Mouse (Mus musculus) frontal cortex, postnatal 25 days (tissue): ENCODE data around the gene Ndufs7.

Source experiments
- DNase-seq, 2 experiments: peaks; one replicate each; pipeline ENCODE4 v3.0.0; 2022; ENCODE audit warnings: low spot score in 2 of 2

Ndufs7 gene

DNA sequence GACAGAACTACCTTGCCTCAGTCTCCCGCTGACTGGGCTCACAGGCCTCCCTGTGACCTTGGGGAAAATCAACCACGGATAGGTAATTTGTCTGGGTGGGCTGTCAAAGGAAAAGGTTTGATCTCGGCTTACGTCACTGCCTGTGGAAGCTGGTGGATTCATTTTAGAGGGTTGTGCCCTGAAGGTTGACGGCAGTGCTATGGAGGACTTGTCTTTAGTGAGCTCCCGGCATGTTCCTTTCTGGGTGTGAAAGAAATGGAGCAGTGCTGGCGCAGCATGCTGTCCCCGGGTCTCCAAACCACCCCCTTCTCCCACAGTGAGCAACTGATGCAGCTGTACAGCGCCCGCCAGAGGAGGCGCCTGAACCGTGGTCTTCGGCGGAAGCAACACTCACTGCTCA is 44.4 kb downstream of the Ndufs7 start:
- DNase-seq: no peak

DNA sequence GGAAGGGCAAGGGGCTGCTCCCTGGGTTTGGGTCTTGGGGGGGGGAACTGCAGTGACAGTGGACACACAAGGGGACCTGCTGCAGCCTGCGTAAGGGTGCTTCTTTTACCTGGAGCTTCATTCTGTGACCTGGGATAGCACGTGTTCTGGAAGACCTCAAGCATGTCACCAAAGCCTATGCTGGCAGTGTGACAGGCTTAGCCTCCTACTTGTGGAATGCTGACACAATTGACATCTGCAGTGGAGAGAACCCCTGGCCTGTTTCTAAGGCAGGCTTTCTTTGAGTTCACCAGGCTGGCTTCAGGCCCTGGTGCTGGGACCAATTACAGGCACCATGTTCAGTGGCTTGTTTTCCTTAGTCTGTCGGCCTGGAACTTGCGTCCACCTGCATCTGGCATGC is 45.4 kb downstream of the Ndufs7 start:
- DNase-seq: no peak

DNA sequence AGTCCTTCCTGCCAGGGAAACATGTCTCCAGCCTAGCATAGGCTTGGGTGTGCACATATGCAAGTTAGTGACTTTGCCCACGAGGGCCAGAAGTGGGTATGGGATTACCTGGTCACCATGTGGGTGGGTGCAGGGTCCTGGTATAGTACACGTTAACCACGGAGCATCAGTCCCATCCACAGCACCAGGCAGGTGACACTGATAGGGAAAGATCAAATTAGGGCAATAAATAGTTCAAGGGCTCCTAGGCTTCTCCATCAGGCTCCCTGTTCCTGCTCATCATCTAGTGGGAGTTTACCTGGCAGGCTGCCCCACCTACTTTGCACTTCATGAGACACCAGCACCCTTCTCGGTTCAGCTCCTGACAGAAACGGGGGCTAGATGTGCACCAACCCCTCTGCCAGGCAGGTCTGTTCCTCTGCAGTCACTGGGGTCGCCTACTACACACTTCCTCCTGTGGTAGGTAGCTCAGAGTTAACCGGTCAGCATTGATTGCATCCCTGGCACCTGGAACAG is 45.9 kb downstream of the Ndufs7 start:
- no peak for DNase-seq

DNA sequence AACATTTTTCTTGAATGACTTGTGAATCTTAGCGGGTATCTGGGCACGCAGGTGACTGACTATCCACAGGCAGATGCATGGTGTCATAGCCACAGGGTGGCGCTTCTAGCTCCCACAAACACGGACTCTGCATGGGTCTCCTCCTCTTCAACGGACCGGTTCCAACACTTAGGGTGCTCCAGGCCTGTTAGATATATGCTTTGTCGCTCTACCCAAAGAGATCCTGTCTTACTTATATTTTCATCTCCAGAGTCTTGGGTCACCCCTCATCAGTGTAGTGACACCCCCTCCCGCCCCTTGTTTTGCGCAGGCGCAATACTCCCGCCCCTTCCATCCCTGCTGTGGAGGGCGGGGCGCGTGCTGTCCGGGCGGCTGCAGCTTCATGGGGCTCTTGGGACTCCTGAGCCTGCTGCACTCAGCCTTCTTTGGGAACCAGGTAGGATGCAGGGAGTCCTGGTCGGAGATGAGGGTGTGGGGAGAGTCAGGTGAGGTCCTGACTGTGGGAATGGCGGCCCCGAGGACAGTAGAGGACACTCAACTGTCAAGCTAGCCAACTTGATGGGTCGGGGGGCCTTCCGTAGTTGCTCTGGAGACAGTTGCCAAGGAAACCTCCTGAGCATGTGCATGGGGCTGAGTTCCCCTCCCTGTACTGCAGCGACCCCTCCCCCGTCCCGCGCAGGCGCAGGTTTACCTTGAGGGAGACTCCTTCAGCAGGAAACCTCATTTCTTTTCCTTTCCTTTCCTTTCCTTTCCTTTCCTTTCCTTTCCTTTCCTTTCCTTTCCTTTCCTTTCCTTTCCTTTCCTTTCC is 46.9 kb downstream of the Ndufs7 start, which contains the start of gene Apc2:
Gene Apc2 (plus strand): TSS at position 360 of the 808 bp plus-strand sequence.
- peak; percentile 65 to 70 for DNase-seq

DNA sequence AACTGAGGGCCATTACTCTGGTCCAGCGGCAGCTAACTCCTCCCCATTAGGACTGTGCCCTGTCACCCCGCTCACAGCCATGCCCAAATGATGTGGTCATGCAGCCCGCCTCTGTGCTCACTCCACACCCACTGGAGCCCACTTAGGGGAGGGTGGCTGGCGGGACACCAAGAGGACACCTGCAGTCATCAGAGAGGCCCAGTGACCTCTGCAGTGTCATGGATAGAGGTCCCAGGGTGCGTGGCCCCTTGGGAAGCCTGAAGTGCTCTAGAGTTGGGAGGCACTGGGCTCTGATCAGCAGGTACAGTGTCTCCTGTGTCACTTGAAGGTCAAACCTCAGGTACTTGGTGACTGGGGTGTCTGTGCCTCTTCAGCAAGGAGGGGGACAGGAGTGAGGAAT is 47.9 kb downstream of the Ndufs7 start:
- no peak for DNase-seq

DNA sequence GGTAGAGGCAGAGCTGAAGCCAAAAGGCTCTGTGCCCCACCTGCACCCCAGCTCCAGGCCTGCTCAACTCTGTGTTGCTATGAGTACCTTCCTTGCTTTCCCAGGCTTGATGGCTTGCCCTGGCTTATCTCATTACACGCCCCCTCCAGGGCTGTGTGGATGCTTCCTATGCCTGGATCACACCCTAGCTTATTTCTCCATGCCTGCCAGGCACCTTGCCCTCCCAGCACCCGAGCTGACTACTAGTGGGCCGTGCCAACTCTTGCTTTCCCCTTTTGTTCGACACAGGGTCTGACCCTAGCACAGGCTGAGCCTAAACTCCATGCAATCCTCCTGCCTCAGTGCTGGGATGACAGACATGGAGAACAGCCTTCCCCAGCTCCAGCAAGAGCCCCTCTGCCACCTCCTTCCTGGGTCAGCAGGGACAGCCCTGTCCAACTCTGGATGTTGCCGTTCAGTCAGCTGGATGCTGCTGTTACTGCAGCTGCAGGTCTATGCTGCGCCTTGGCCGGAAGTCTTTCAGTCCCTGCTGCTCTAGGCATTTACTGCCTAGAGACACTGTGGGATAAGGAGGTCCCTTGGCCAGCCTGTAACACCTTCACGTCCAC is 48.7 kb downstream of the Ndufs7 start:
- no peak for DNase-seq

DNA sequence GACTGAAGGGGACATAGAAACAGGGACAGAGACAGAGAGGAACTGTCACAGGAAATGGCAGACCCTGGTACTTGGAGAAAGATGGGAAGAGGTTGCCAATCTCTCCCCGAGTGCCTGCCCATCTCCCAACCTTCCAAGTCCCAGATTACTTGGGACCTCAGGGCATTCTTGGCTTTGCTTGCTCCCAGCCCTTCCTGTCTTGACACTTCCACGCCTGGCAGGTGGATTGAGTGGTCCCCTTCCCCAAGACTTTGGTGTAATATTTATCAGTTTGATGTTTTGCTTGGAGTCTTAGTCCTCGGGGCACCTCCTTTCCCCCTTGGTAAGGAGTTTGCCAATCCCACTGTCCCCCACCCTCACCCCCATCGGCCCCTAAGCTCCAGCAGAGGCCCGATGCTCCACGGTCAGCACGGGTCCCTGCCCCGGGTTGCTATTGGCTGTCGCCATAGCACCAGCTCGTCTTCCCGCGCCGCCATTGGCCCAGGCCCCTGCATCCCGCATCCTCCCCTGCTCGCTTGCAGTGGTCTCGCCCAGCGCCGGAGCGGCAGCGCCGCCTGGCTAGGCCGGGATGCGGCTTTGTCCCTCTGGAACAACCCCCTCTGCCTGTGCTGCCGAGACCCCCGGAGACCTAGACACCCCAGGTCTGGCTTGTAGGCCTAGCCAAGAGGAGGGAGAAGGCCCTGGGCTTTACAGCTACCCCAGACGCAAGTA is 49.8 kb downstream of the Ndufs7 start:
- DNase-seq: peak; percentile 78 to 85

DNA sequence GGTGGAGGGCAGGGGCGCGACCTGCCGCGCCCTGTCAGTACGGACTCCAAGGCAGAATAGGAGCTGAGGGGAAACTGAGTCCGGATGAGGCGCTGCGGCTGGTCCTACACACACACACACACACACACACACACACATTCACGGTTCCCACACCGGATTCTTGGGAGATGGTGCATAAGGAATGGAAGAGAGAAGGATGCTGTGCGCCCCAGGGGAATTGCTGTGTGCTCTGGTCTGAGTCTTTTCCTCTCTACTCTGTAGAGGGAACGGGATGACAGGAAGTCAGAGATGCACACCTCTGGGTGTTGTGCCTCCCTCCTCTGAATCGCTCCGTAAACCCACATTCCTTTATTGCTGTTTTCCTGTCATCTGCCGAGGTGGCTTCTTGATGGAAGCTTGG is 50.4 kb downstream of the Ndufs7 start:
- DNase-seq: no peak

DNA sequence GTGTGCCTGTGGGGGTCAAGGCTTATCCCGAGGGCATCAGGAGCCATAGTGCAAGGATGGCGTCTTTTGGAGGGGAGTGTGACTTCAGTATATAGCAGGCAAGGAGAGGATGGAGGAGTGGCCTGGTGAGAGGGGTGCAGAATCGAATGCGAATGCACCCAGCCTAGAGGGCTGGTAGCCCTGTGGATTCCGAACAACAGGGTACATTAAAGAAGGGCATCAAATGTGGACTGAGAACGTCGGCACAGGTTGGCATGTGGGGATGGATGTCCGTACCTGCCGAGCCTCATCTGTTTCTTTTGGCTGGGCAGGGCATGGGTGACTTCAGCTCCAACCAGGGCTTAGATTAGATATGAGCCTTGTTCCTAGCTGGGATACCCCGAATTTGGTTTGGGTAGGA is 50.9 kb downstream of the Ndufs7 start:
- DNase-seq: no peak

DNA sequence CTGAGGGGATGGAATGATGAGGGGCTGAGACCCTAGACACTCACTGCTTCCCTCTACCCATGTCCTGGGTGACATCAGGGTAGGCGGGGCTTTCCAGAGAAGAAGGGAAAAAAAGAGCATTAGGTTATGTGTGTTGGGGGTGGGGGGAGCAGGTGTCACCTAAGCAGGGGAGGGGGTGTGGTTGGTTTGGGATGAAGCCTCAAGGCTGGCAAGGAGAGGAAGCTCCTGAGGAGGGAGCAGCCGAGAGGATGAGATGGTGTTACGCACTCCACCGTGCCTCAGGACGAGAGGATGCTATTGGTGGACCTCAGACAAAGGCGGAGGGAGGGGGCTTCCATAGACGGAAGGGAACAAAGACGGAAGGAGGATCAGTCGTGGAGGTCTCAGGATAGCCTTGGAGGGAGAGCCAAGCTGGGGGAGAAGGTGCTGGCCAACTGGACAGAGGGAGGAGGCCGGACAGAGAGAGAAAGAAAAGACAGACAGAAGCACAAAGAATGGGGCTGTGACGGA is 51.8 kb downstream of the Ndufs7 start:
- DNase-seq: no peak

DNA sequence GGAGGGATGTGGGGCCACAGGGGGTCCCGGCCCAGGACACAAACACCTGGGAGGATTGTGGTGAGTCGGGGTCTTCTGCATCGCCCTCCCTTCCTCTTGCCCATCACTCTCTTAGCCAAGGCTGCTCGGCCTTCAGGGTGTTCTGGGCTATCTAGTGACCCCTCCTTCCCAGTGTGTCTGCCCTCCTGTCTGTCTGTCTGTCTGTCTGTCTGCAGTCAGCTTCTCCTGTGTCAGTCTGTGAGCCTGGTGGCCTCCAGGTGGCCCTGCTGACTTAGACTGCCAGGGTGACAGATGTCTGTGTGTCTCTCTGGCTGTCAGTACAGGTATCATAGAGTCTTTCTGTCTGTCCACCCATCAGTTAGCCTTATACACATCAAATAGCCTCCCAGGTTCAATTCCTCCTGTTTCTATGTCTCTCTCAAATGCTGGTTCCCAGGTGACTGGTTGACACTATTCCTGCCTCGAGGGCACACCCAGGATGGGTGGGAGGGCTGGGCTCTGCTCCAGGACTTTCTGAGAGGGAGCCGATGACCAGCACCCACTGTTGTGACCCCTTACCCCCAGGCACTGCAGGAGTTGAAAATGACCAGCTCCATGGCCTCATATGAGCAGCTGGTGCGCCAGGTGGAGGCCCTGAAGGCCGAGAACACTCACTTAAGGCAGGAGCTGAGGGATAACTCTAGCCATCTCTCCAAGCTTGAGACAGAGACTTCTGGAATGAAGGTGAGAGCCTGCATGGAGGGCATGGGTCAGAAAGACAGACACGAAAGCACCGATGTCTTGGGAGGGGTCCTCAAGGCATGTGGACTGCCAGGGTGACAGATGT is 52.5 kb downstream of the Ndufs7 start:
- no peak for DNase-seq

DNA sequence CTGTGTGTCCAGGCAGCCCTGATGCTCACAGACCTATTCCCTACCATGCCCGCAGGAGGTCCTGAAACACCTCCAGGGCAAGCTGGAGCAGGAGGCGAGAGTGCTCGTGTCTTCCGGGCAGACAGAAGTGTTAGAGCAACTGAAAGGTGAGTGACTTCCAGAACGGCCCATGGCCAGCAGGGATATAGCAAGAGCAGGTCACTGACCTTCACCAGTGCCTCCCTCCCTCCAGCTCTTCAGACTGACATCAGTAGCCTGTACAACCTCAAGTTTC is 53.1 kb downstream of the Ndufs7 start:
- no peak for DNase-seq

DNA sequence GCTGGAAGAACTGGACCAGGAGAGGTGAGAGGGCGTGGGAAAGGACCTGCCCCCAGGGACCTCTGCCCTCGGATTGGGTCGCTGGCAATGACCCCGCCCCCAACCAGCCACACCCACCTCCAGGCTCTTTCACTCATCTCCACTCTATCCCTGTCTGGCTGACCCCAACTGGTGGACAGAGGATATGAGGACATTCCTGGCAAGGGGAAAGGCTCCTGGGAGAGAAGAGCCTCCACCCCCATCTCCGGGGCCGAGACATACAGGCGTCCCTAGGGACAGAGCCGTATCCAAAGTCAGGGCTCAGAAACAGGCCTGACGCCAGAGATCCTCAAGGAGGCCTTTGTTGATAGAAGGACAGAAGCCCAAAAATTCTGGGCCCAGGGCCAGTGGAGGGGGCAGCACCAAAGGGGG is 53.6 kb downstream of the Ndufs7 start:
- DNase-seq: no peak

DNA sequence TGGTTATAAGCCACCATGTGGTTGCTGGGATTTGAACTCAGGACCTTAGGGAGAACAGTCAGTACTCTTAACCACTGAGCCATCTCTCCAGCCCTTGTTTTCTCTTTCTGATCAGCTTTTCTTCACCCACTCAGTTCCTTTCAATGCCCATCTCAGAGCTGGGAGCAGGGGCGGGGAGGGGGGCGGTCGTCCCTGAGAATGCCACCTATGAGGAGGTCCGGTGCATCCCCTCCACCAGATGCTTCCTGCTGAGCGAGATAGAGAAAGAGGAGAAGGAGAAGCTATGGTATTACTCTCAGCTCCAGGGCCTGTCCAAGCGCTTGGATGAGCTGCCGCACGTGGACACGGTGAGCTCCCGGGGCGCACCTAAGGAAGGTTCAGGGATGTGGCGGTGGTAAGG is 55.5 kb downstream of the Ndufs7 start:
- no peak for DNase-seq

DNA sequence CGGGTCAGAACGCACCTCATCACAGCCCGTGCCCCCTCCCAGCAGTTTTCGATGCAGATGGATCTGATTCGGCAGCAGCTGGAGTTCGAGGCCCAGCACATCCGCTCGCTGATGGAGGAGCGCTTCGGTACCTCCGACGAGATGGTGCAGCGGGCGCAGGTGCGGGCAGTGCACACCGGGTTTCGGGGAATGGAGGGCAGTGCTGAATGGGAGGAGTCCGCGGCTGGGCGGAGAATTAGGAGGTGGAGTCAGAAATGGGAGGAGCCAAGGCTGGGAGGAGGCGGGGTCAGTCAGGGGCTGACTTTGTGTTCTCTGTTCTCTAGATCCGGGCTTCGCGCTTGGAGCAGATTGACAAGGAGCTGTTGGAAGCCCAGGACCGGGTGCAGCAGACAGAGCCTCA is 55.9 kb downstream of the Ndufs7 start:
- no peak for DNase-seq
